Mouse (Mus musculus) forebrain, postnatal 0 days (tissue): ENCODE results near the gene Has1. TPM values are rescaled to one million over a fixed set of nuclear protein-coding genes. Genes with fewer than 3 reads are reported as not detected.

ENCODE experiments used
- ATAC-seq: fragments of 200-750 bp; cut with Nextera tagmentation; 2 replicates; pipeline ENCODE4 v1.8.0; 2017; ENCODE audit warnings: mild to moderate bottlenecking, moderate library complexity
- DNase-seq: peaks from one replicate; pipeline ENCODE4 v3.0.0-alpha.2; 2015
- H3K27ac ChIP-seq: fragments of 300-500 bp; sonication (generic); 2 replicates; pipeline ENCODE4 v1.5.1; 2014; ENCODE audit warnings: low read depth, mild to moderate bottlenecking, antibody characterized with exemption, low read length, moderate library complexity, mixed read lengths
- H3K27me3 ChIP-seq: fragments of 300-500 bp; sonication (generic); 2 replicates; pipeline ENCODE4 v1.6.1; 2014; ENCODE audit warnings: mild to moderate bottlenecking, low read length, mixed read lengths; ENCODE audit not compliant: insufficient read depth
- H3K36me3 ChIP-seq: fragments of 300-500 bp; sonication (generic); 2 replicates; pipeline ENCODE4 v1.6.1; 2014; ENCODE audit warnings: mild to moderate bottlenecking, moderate library complexity; ENCODE audit not compliant: insufficient read depth
- H3K4me1 ChIP-seq: fragments of 300-500 bp; sonication (generic); 2 replicates; pipeline ENCODE4 v1.6.1; 2014; ENCODE audit warnings: antibody characterized with exemption; ENCODE audit not compliant: insufficient read depth
- H3K4me2 ChIP-seq: fragments of 300-500 bp; sonication (generic); 2 replicates; pipeline ENCODE4 v1.6.1; 2014; ENCODE audit warnings: low read depth, mild to moderate bottlenecking, moderate library complexity
- H3K4me3 ChIP-seq: fragments of 300-500 bp; sonication (generic); 2 replicates; pipeline ENCODE4 v1.5.1; 2014; ENCODE audit warnings: low read depth, low read length, mixed read lengths
- H3K9ac ChIP-seq: fragments of 300-500 bp; sonication (generic); 2 replicates; pipeline ENCODE4 v1.6.1; 2014; ENCODE audit warnings: mild to moderate bottlenecking
- H3K9me3 ChIP-seq: fragments of 300-500 bp; sonication (generic); 2 replicates; pipeline ENCODE4 v1.6.1; 2016; ENCODE audit warnings: low read length
- CTCF ChIP-seq: sonication (generic); IDR thresholded peaks from 2 replicates; pipeline ENCODE4 v1.5.1; 2016; ENCODE audit warnings: antibody characterized with exemption, control low read depth, low read depth
- WGBS: fragments of 180-500 bp; shearing (Covaris S2); extraction: QIAGEN DNeasy Blood & Tissue Kit; methylation state at CpG from one replicate; pipeline ENCODE4 v1.1.7; 2014; 5-methylcytosine and 5-hydroxymethylcytosine counted together
- microRNA counts: library from miRNA; unstranded; fragments of <30 nt; microRNA quantifications from one replicate; lab custom pipeline; 2015
- microRNA-seq, 2 experiments: library from miRNA; unstranded; fragments of <30 nt; microRNA quantifications; one replicate each; pipeline ENCODE4; 2016
- polyA plus RNA-seq: library from polyadenylated mRNA; unstranded; fragments of >200 nt; fragmentation: Nextera tagmentation; extraction: Ambion mirVana; gene quantifications from 2 replicates; pipeline ENCODE4 v1.2.1, GENCODE M21; 2015
- total RNA-seq: library from RNA; depleted of rRNA; stranded (reverse); fragments of >200 nt; gene quantifications from 2 replicates; pipeline ENCODE4 v1.2.3, GENCODE M21; 2014; rRNA removed

Has1 gene
- total and polyA plus RNA-seq, 2 experiments from 2014 or later: 0.53 to 0.90 TPM

GRCm38 (mm10) chr17:17826751-17827657 is 28.0 kb downstream of the Has1 start, which contains the start of gene Spaca6:
Gene Spaca6 (plus strand): TSS chr17:17827158.
- WGBS: under 1% methylated on average over 36 of the region's 42 CpGs
- no peak for TF ChIP-seq CTCF
- DNase-seq: peak; percentile 89

GRCm38 (mm10) chr17:17825921-17826591 is 28.9 kb downstream of the Has1 start:
- Histone ChIP-seq H3K4me3 (peak overlapping the region; percentile 92), H3K4me2 (peak overlapping the region; percentile 90), H3K4me1 (peaks cover 18% of the 10 kb centered on the region), H3K27ac (peak overlapping the region; percentile 100), H3K36me3 (no peaks in the 10 kb centered on the region), H3K9me3 (no peaks in the 10 kb centered on the region), H3K9ac (peak overlapping the region; percentile 98), H3K27me3 (no peaks in the 10 kb centered on the region)
- no peak for TF ChIP-seq CTCF
- WGBS: under 1% methylated on average over 20 of the region's 22 CpGs
- DNase-seq (peak; percentile 70), ATAC-seq (peak; percentile 55)

More at GRCm38 (mm10) chr17:17826751-17827657, 28.0 kb downstream of the Has1 start, which contains the start of gene Spaca6:
- H3K4me1 ChIP-seq: peaks cover 24% of the 10 kb centered on the region
- H3K27me3 ChIP-seq: no peaks in the 10 kb centered on the region
- peak within 1 kb of the TSS; percentile 98 for H3K9ac ChIP-seq
- peak within 1 kb of the TSS; percentile 92 for H3K4me3 ChIP-seq
- peak; percentile 86 for ATAC-seq
- H3K36me3 ChIP-seq: 0 out of 2 replicates have a peak, but pooled peaks cover 3% of the 10 kb centered on the region
- no peaks in the 10 kb centered on the region for H3K9me3 ChIP-seq
- H3K27ac ChIP-seq: peak within 1 kb of the TSS; percentile 100
- peak within 1 kb of the TSS; percentile 90 for H3K4me2 ChIP-seq

- no peak for TF ChIP-seq CTCF
- no peak for DNase-seq
- no peak for ATAC-seq
- Histone ChIP-seq H3K9ac (no peak overlapping the region), H3K4me2 (no peak overlapping the region), H3K9me3 (no peaks in the 10 kb centered on the region), H3K4me1 (no peaks in the 10 kb centered on the region), H3K27ac (no peak overlapping the region), H3K36me3 (no peaks in the 10 kb centered on the region), H3K4me3 (no peak overlapping the region), H3K27me3 (no peaks in the 10 kb centered on the region)
- WGBS: 83% methylated on average over 6 of the region's 6 CpGs
Observed at GRCm38 (mm10) chr17:17823612-17824336, 31.2 kb downstream of the Has1 start.

- Histone ChIP-seq H3K4me1 (no peaks in the 10 kb centered on the region), H3K9ac (no peak overlapping the region), H3K4me2 (no peak overlapping the region), H3K27ac (no peak overlapping the region), H3K9me3 (no peaks in the 10 kb centered on the region), H3K4me3 (no peak overlapping the region), H3K27me3 (no peaks in the 10 kb centered on the region), H3K36me3 (no peaks in the 10 kb centered on the region)
- TF ChIP-seq CTCF: no peak
- no peak for ATAC-seq
- 75% methylated on average over 2 of the region's 2 CpGs for WGBS
- no peak for DNase-seq
Observed at GRCm38 (mm10) chr17:17795527-17795926, 59.5 kb downstream of the Has1 start.

MicroRNAs encoded within 50 kb of the gene (microRNA counts, 519-probe panel; counts per million panel counts)
- microRNA mmu-let-7e (lab: Ali Mortazavi, UCI): 7,037 counts per million, percentile 92 among the panel's probes with 10 or more counts
- not detected for microRNA mmu-miR-125a-3p (lab: Ali Mortazavi, UCI)
- microRNA mmu-miR-125a-5p (lab: Ali Mortazavi, UCI): 8,221 counts per million, percentile 98 among the panel's probes with 10 or more counts
- 6,133 counts per million, percentile 81 among the panel's probes with 10 or more counts for microRNA mmu-miR-99b (lab: Ali Mortazavi, UCI)

Small RNA genes lying within 50 kb of the gene (microRNA-seq; reads per million reads assigned to microRNA genes)
- gene Gm25927: 0 reads per million in 2 experiments
- 7,670 to 9,532 reads per million in 2 experiments for gene Mir125a
- 15,187 to 22,076 reads per million in 2 experiments for gene Mir99b
- gene Mirlet7e: 0 reads per million in 2 experiments

Other genes starting within 250 kb of the Has1 start
- gene Lnpep, start 230.2 kb downstream of the Has1 start, total RNA-seq: 24.1 and 33.1 TPM in 2 replicates
- gene Lnpep, start 230.2 kb downstream of the Has1 start, polyA plus RNA-seq: 2.0 and 5.1 TPM in 2 replicates
- gene Vmn2r90, start 151.5 kb downstream of the Has1 start, total RNA-seq: not detected in 2 replicates
- not detected in 2 replicates for gene Vmn2r90, start 151.5 kb downstream of the Has1 start, polyA plus RNA-seq
- gene Spaca6, start 28.0 kb downstream of the Has1 start, total RNA-seq: 18.5 and 20.8 TPM in 2 replicates
- 5.1 and 10.7 TPM in 2 replicates for gene Spaca6, start 28.0 kb downstream of the Has1 start, polyA plus RNA-seq
- 0.69 TPM in 1 of 2 replicates, not detected in the other for gene Fpr1, start 28.7 kb upstream of the Has1 start, total RNA-seq
- 0.16 TPM in 1 of 2 replicates, not detected in the other for gene Fpr1, start 28.7 kb upstream of the Has1 start, polyA plus RNA-seq
- gene Fpr2, start 32.6 kb upstream of the Has1 start, total RNA-seq: 0.38 TPM in 1 of 2 replicates, not detected in the other
- 0.28 and 0.56 TPM in 2 replicates for gene Fpr2, start 32.6 kb upstream of the Has1 start, polyA plus RNA-seq
- not detected in 2 replicates for gene Fpr3, start 32.6 kb upstream of the Has1 start, total RNA-seq
- gene Fpr3, start 32.6 kb upstream of the Has1 start, polyA plus RNA-seq: not detected in 2 replicates
- gene Fpr-rs4, start 166.5 kb upstream of the Has1 start, total RNA-seq: not detected in 2 replicates
- gene Fpr-rs4, start 166.5 kb upstream of the Has1 start, polyA plus RNA-seq: not detected in 2 replicates
- gene Vmn2r124, start 194.2 kb upstream of the Has1 start, total RNA-seq: not detected in 2 replicates
- gene Vmn2r124, start 194.2 kb upstream of the Has1 start, polyA plus RNA-seq: not detected in 2 replicates
- not detected in 2 replicates for gene Vmn2r91, start 229.8 kb upstream of the Has1 start, total RNA-seq
- not detected in 2 replicates for gene Vmn2r91, start 229.8 kb upstream of the Has1 start, polyA plus RNA-seq